Mouse (Mus musculus): Measurements from ENCODE around the gene Me3. TPM values are rescaled to one million over a fixed set of nuclear protein-coding genes. Genes with fewer than 3 reads are reported as not detected.

Gene Me3
- polyA plus RNA-seq (2012; rRNA removed) = 1.8 and 7.8 TPM in 2 replicates

DNA sequence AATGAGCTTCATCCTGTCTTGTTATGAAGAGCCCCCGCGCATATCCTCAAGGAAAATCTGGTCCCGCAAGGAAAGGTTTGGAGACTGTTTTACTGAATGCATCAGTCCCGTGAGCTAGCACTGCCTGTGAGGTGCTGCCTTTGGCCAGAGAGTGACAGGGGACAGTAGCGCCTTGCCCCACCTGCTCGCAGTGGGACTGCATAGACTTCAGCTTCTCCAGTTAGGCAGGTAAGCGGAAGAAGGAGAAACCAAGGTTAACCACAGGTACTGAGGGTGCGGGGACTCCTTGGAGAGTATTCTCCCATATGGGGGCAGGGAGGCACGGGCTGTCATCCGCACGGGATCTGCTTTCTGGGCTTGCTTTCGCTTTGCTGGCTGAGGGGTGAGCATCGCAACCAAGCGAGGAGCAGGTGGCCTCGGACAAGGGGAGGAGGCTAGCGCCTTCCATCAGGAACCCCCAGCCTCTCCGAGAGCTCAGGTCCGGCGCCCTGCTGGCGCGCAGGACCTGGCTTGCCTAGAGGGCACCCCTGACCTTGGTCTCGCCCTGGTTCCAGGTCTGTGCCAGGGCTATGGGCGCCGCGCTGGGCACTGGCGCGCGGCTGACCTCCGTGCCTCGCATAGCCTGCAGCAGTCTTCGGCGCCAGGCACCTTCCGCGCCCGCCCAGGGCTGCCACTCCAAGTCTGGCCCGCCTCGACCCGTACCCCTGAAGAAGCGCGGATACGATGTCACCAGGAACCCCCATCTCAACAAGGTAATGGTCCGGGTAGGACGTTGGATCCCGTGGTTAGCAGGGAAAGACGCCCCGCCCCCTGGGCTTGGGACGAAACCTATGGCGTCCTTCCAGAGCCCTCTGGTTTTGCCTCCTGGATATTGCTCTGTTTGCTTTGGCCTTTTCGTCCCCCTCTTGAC, at the start of gene Me3:
Gene Me3, plus strand, starts transcription at position 51 of the 910 bp plus-strand sequence.
- Histone ChIP-seq H3K27me3 (ENCODE audit: control insufficient read depth, insufficient read depth, low read length) (no peaks in the 10 kb centered on the region), H3K36me3 (ENCODE audit: control insufficient read depth, insufficient read depth, low read length) (no peaks in the 10 kb centered on the region), H3K27ac (ENCODE audit: control insufficient read depth, insufficient read depth, low read length) (no peak within 1 kb of the TSS), H3K4me3 (ENCODE audit: control insufficient read depth, insufficient read depth, low read length) (peak within 1 kb of the TSS; percentile 42), H3K4me1 (replicated peaks; ENCODE audit: control insufficient read depth, insufficient read depth, low read length) (peaks cover 4% of the 10 kb centered on the region; the same call in 1 of the 2 replicates)
- DNase-seq = peak; percentile 9
- WGBS = 8% methylated on average over 49 of the region's 49 CpGs
- TF ChIP-seq POLR2A (IDR thresholded peaks at IDR 0.05; ENCODE audit: control insufficient read depth, extremely low read depth, insufficient read depth, low read length, poor library complexity) (no peak), CTCF (IDR thresholded peaks at IDR 0.05; ENCODE audit: borderline replicate concordance, control insufficient read depth, extremely low read depth, insufficient read depth, low read length, poor library complexity) (no peak)

DNA sequence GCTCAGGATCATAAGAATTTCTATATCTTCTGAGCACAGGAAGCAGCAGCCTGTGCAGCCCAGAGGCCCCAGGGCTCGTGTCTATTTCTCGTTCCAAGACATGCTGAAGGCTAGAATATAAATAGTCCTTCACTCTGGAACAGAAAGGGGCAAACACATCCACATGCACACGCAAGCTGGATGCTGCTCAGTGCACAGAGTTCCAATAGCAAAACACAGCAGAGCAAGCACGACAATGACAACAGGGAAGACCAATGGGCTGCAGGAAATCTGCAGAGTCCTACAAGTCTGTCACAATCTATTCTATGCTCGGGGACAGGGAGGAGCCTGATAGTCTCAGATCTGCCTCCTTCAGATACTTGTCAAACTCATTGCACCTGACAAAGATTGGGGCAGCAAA, 42.2 kb upstream of the Me3 start:
- H3K4me3 ChIP-seq (ENCODE audit: control insufficient read depth, insufficient read depth, low read length) = no peak overlapping the region
- no peak overlapping the region for H3K27ac ChIP-seq (ENCODE audit: control insufficient read depth, insufficient read depth, low read length)
- no peaks in the 10 kb centered on the region for H3K27me3 ChIP-seq (ENCODE audit: control insufficient read depth, insufficient read depth, low read length)
- DNase-seq = no peak
- no peak for TF ChIP-seq POLR2A (IDR thresholded peaks at IDR 0.05; ENCODE audit: control insufficient read depth, extremely low read depth, insufficient read depth, low read length, poor library complexity)
- no peak for TF ChIP-seq CTCF (IDR thresholded peaks at IDR 0.05; ENCODE audit: borderline replicate concordance, control insufficient read depth, extremely low read depth, insufficient read depth, low read length, poor library complexity)
- H3K4me1 ChIP-seq (replicated peaks; ENCODE audit: control insufficient read depth, insufficient read depth, low read length) = no peaks in the 10 kb centered on the region
- no peaks in the 10 kb centered on the region for H3K36me3 ChIP-seq (ENCODE audit: control insufficient read depth, insufficient read depth, low read length)
- WGBS = 72% methylated on average over 5 of the region's 5 CpGs

DNA sequence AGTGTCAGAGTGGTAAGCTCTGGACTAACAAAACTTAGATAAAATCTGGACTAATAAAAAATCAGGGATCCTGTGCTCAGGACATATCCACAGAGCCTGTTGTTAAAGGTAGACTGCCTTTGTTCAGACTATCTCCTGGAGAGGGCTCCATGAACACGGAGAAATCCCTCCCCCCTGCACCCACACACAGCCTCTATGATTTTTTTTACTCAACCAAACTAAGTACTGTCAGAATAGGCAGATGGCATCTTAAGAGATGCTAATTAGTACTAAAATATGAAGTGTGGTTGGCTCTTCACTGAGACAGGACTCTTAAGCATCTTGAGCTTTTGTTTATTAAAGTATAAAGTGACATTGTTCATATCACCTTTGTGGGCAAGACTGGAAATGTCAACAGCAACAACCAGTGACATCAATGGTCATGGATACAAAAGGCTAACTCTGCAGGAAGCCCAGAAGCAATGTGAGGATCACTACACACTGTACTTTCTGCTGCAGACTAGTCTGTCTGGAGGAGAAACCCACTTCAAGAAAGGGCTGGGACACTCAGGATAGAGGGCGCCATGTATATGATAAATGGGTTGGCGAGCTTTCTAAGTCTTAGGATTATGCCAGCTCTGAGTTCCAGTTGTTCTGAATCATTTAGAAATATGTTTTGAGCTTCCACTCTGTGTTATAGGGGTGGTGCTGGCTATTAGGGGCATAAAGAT, 41.5 kb upstream of the Me3 start:
- H3K27me3 ChIP-seq (ENCODE audit: control insufficient read depth, insufficient read depth, low read length) = no peaks in the 10 kb centered on the region
- H3K4me3 ChIP-seq (ENCODE audit: control insufficient read depth, insufficient read depth, low read length) = no peak overlapping the region
- no peak for DNase-seq
- no peaks in the 10 kb centered on the region for H3K36me3 ChIP-seq (ENCODE audit: control insufficient read depth, insufficient read depth, low read length)
- no peak for TF ChIP-seq CTCF (IDR thresholded peaks at IDR 0.05; ENCODE audit: borderline replicate concordance, control insufficient read depth, extremely low read depth, insufficient read depth, low read length, poor library complexity)
- no peak for TF ChIP-seq POLR2A (IDR thresholded peaks at IDR 0.05; ENCODE audit: control insufficient read depth, extremely low read depth, insufficient read depth, low read length, poor library complexity)
- H3K4me1 ChIP-seq (replicated peaks; ENCODE audit: control insufficient read depth, insufficient read depth, low read length) = no peaks in the 10 kb centered on the region
- H3K27ac ChIP-seq (ENCODE audit: control insufficient read depth, insufficient read depth, low read length) = no peak overlapping the region
- 88% methylated on average over 3 of the region's 3 CpGs for WGBS

DNA sequence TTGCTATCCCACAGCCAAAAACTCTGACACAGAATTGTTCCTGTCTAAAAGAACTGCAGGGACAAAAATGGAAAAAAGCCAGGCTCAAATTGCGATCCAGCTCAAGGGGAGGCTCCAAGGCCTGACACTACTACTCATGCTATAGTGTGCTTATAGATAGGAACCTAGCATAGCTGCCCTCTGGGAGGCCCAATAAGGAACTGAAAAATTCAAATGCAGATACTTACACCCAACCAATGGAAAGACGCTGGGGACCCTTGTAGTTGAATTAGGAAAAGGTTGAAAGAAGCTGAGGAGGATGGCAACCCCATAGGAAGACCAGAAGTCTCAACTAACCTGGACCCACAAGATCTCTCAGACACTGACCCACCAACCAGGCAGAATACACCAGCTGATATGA, 36.4 kb upstream of the Me3 start:
- Histone ChIP-seq H3K4me1 (replicated peaks; ENCODE audit: control insufficient read depth, insufficient read depth, low read length) (no peaks in the 10 kb centered on the region), H3K36me3 (ENCODE audit: control insufficient read depth, insufficient read depth, low read length) (no peaks in the 10 kb centered on the region), H3K4me3 (ENCODE audit: control insufficient read depth, insufficient read depth, low read length) (no peak overlapping the region), H3K27ac (ENCODE audit: control insufficient read depth, insufficient read depth, low read length) (no peak overlapping the region), H3K27me3 (ENCODE audit: control insufficient read depth, insufficient read depth, low read length) (no peaks in the 10 kb centered on the region)
- WGBS = 95% methylated on average over 2 of the region's 2 CpGs
- TF ChIP-seq POLR2A (IDR thresholded peaks at IDR 0.05; ENCODE audit: control insufficient read depth, extremely low read depth, insufficient read depth, low read length, poor library complexity) (no peak), CTCF (IDR thresholded peaks at IDR 0.05; ENCODE audit: borderline replicate concordance, control insufficient read depth, extremely low read depth, insufficient read depth, low read length, poor library complexity) (no peak)
- no peak for DNase-seq

DNA sequence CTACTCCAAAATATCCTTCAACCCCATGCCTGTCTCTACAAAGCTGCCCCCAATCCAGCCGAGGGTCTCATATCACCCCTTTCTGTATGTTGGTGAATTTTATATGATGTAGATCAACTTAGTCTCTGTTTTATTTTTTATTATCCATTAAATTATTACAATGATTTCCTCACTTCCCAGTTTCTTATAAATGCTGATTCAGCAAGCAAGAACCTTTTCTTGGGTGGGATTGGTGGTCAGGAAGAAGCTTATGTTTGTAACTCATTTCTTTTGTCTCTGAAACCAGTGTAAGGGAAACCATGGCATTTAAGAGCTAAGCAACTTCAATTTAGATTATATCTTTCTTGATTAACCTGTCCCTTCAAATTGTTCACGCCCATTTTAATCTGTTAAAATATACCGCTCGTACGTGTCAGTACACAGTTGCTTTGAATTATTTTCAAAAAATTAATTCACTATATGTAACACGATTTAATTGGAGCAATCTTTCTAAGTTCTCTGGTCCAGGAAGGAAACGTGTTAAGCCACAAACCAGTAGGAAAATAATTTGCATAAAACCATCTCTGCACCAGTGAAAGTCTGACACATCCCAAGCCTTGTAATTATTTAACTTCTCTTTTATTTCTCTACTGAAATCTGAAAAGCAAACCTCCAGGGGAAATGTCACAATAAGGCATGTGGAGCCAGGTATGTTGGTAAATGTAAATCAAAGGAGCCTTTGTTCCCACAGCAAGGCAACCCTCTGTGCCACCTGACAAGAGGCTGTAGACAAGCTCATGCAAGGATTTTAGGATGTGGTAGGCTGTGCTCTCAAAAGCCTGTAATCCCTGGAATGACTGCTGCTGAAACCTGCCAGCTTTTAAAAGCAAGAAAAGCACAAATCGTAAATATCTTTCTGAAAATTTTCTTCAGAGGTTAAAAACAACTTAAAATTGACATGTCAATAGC, 26.3 kb upstream of the Me3 start:
- Histone ChIP-seq H3K36me3 (ENCODE audit: control insufficient read depth, insufficient read depth, low read length) (no peaks in the 10 kb centered on the region), H3K27ac (ENCODE audit: control insufficient read depth, insufficient read depth, low read length) (no peak overlapping the region), H3K27me3 (ENCODE audit: control insufficient read depth, insufficient read depth, low read length) (no peaks in the 10 kb centered on the region), H3K4me1 (replicated peaks; ENCODE audit: control insufficient read depth, insufficient read depth, low read length) (no peaks in the 10 kb centered on the region), H3K4me3 (ENCODE audit: control insufficient read depth, insufficient read depth, low read length) (no peak overlapping the region)
- WGBS = 57% methylated on average over 8 of the region's 8 CpGs
- no peak for TF ChIP-seq POLR2A (IDR thresholded peaks at IDR 0.05; ENCODE audit: control insufficient read depth, extremely low read depth, insufficient read depth, low read length, poor library complexity)
- DNase-seq = no peak

DNA sequence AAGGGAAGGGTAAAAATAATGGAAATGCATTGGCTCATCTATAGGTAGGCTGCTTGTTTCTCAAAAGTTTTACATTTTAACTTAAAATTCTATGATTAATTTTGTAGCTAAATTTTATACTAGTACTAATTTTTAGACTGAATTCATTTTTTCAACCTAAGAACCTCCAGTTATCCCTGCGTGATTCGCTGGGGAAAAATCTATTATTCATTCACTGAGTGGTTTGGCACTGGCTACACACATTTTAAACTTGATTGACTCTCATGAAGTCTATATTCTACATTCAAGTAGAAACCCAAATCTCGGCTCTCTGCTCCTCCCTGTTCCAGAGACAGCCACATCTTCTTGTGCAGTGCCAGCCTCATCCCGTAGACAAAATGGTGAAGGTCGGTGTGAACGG, 24.9 kb upstream of the Me3 start:
- Histone ChIP-seq H3K27me3 (ENCODE audit: control insufficient read depth, insufficient read depth, low read length) (no peaks in the 10 kb centered on the region), H3K36me3 (ENCODE audit: control insufficient read depth, insufficient read depth, low read length) (no peaks in the 10 kb centered on the region), H3K4me1 (replicated peaks; ENCODE audit: control insufficient read depth, insufficient read depth, low read length) (no peaks in the 10 kb centered on the region), H3K27ac (ENCODE audit: control insufficient read depth, insufficient read depth, low read length) (no peak overlapping the region), H3K4me3 (ENCODE audit: control insufficient read depth, insufficient read depth, low read length) (no peak overlapping the region)
- whole genome bisulfite sequencing = 97% methylated on average over 6 of the region's 6 CpGs
- DNase-seq = no peak
- TF ChIP-seq POLR2A (IDR thresholded peaks at IDR 0.05; ENCODE audit: control insufficient read depth, extremely low read depth, insufficient read depth, low read length, poor library complexity) (no peak), CTCF (IDR thresholded peaks at IDR 0.05; ENCODE audit: borderline replicate concordance, control insufficient read depth, extremely low read depth, insufficient read depth, low read length, poor library complexity) (no peak)

Measured in thymus, adult 2 months (tissue).